Mouse (Mus musculus): ENCODE results near the gene Vstm4.

Vstm4 gene

GRCm38 (mm10) chr14:32858941-32859510 is 2.5 kb downstream of the Vstm4 start:
- no peak for DNase-seq (ENCODE audit: low read depth, low spot score)

DNA sequence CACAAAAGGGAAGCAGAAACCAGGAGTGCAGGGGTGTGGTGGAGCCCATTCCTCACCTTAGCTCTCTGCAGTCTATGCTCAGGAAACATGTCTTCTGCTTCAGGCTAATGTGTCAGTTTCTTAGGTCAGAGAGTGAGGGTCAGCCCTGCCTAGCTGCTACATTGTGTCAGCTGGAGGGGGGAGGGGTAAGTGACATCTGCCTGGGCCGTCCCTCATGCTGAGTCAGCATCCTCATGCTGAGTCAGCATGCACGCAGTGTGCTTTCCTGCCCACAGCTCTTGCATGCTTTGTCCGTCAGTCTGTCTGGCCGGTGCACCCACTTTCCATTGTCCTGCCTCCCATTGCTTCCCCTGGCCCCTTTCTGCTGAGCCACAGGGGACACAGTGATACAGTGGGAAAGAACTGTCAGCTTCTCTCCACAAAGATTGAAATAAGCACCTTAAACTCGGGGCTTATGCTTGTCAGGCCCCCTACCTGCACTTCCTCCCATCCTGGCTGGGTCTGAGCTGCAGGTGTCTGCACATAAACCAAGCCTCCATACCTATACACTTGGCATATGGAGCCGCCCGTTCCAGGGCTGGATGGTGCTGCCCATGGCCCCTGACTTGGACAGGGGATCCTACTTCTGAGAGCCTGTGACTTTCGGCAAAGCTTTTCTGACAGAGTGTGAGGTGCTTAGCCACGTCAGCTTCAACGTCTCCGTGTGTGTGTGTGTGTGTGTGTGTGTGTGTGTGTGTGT is 3.4 kb downstream of the Vstm4 start:
- DNase-seq (ENCODE audit: low read depth, low spot score), result peak; percentile 10

DNA sequence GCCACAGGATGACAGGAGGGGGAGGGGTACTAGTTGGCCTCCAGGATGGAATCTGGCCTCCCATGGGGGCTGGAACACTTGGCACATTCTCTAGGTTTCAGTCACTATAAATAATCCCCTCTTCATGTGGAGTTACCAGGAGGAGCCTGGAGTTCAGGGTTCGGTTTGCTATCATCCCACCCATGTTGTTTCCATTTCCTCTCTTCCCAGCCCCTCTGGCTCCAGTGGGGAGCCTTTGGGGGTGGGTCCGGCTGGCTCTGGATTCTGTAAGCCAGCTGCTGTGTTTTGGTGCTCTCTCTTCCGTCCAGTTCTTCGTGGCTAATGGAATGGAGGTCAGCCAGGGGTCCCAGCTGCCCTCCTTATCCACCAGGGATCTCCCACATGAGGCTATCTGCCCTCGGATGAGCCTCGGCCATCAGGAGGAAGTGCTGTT is 4.6 kb downstream of the Vstm4 start:
- DNase-seq (ENCODE audit: low read depth, low spot score), result no peak

DNA sequence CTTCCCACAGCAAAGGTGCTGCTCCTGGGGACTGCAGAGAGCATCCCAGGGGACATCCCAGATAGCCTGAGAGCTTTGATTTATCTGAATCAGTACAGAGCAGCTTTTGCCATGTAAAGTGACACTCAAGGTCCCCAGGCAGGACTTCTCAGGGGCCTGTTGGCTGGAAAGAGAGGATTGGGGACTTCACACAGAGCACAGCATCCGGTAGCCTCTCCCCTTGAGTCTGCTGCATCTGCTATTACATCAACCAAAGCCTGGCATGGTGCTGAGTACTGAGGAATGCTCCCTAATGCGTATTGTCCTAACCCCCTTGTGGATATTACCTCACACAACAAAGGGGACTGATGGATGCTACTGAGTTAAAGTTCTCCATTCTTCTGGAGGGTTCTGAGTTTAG is 5.1 kb downstream of the Vstm4 start:
- DNase-seq (ENCODE audit: low read depth, low spot score), result no peak

- no peak for DNase-seq (ENCODE audit: low read depth, low spot score)
These were observed 8.8 kb downstream of the Vstm4 start for GRCm38 (mm10) chr14:32865331-32865730.

- no peak for DNase-seq (ENCODE audit: low read depth, low spot score)
These were observed 15.4 kb downstream of the Vstm4 start for GRCm38 (mm10) chr14:32871963-32872362.

- DNase-seq (ENCODE audit: low read depth, low spot score), result no peak
These were observed 21.0 kb downstream of the Vstm4 start for GRCm38 (mm10) chr14:32877549-32877948.

- no peak for DNase-seq (ENCODE audit: low read depth, low spot score)
These were observed 23.8 kb downstream of the Vstm4 start for GRCm38 (mm10) chr14:32880332-32880731.

DNA sequence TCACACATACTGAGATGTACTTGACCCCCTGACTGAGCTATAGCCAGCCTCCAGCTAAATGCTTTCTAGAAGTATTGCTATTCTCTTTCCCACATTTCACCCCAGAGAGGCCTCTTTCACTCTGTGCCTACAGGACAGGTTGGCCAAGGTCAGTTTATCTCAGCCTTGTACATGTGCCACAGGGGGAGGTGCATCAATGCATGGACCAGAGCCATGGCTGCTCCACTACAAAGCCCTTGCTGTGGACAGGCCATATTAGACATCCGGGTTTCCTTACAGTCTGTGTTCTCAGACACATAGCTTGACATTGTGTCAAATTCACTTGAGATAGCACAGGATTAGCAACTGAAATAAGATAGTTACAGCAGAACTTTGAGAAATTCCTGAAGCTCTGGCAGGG is 25.1 kb downstream of the Vstm4 start:
- DNase-seq (ENCODE audit: low read depth, low spot score), result no peak

DNA sequence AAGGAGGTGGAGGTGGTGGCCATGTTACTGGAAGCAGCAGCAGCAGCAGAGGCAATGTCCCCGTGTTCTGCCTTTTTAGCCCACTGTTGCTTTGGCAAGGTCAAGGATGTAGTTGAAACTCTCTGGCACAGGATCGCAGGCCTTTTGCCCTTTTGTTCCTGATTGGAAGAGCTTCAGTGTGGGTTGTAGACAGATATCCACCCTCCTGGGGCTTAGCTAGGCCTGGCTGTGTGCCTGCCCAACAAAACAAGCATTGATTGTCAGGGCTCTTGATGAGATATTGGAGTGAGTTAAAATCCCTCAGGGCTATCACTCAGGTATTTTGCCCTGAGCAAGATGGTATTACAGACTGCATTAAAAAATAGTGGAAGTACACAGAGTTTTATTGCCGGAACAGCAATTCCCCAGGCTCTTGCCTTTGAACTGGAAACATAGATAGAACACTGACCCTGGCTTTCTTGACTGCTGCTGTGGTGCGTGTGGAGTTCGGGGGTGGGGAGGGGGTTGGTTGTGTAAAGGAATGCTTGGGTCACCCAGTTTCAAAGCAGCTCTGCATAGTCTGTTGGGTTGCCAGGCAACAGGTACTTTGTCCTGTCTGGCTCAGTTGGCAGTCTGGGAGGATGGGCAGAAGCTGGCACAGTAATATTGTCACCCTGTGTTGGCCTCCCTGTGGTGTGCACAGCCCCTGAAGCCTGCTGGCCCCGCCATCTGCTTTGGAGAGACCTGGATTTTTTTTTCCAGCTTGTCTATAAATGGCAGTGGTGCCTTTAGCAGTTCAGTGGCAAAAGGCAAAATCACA is 32.5 kb downstream of the Vstm4 start:
- peak; percentile 80 for DNase-seq (ENCODE audit: low read depth, low spot score)

- DNase-seq (ENCODE audit: low read depth, low spot score), result peak; percentile 58
These were observed 37.8 kb downstream of the Vstm4 start for GRCm38 (mm10) chr14:32894341-32894853.

DNA sequence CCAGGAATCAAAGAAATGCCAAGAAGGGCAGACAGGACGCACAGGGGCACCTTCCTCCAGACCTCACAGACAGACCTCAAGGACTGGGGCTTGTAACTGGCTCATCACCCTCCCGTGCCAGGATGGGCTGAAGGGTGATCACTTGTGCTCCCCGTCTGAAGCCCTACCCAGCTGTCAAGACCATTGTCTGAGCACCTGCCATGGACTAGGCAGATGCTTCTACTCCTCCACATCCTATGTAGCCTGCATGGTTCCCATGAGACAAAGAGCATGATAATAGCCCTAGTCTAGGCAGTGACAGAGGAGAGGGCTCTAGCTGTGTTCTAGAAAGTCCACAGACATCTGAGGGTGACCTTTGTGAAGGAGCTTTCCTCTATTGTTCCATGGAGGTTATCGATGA is 38.3 kb downstream of the Vstm4 start:
- no peak for DNase-seq (ENCODE audit: low read depth, low spot score)

DNA sequence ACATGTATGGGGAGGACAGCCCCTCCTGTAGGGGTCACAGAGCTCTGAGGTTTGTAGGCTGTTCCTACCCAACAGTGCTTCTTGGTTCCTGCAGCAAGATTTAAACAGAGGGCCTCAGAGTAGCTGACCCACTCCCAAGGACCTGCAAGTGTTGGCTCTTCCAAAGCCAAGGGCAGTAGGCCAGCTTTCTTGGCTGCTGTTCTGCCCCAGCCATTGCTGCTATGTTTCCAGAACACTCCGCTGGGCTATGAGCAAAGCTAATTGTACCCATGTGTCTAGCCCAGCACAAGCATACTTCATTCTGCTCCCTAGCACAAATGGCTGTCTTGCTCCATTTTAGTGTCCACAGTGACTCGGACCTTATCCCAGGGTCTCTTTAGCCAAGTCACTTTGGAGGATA is 40.3 kb downstream of the Vstm4 start:
- peak; percentile 39 for DNase-seq (ENCODE audit: low read depth, low spot score)

GRCm38 (mm10) chr14:32903203-32903602 is 46.6 kb downstream of the Vstm4 start:
- DNase-seq (ENCODE audit: low read depth, low spot score), result no peak

GRCm38 (mm10) chr14:32906545-32906944 is 50.0 kb downstream of the Vstm4 start:
- peak; percentile 14 for DNase-seq (ENCODE audit: low read depth, low spot score)

DNA sequence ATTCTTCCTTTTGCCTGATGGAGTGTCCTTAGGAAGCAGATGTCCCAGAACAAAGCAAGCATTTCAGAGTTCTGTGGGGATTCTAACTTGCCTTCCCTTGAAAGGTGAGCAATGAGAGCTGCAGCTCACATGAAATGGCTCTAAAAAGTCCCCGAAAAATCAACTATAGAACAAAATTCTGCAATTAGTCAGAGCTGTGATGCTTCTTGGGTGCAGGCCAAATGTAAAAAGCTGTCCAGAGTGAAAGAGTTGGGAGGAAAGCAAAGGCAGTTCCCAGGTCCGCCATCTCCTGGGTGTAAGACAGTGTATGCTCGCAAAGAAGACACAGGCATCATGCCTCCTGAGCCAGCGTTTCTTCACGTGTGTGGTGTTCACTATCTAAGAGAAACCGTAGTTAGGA is 52.6 kb downstream of the Vstm4 start:
- peak; percentile 59 for DNase-seq (ENCODE audit: low read depth, low spot score)

DNA sequence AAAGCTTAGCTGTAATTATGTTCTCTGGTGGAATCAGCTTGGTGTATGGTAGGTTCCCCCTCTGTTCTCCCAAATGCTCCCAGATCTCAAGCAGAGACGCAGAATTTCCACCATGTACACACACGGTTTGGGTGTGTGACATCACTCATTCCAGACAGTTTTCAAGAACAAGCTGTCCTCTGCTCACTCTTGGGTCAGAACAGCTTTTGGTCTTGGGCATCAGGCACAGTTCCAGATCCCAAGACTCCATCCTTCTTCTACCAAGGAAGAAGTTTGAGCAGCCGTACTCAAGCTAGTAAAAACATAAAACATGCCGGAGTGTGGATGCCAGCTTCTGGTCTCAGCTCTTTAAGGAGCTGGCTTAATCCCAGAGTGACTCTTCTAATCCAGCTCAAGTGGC is 54.6 kb downstream of the Vstm4 start:
- DNase-seq (ENCODE audit: low read depth, low spot score), result no peak

- DNase-seq (ENCODE audit: low read depth, low spot score), result peak; percentile 17
These were observed 58.8 kb downstream of the Vstm4 start for GRCm38 (mm10) chr14:32915360-32915759.

GRCm38 (mm10) chr14:32917919-32918318 is 61.4 kb downstream of the Vstm4 start:
- no peak for DNase-seq (ENCODE audit: low read depth, low spot score)

- peak; percentile 56 for DNase-seq (ENCODE audit: low read depth, low spot score)
These were observed 67.3 kb downstream of the Vstm4 start for GRCm38 (mm10) chr14:32923871-32924270.

DNA sequence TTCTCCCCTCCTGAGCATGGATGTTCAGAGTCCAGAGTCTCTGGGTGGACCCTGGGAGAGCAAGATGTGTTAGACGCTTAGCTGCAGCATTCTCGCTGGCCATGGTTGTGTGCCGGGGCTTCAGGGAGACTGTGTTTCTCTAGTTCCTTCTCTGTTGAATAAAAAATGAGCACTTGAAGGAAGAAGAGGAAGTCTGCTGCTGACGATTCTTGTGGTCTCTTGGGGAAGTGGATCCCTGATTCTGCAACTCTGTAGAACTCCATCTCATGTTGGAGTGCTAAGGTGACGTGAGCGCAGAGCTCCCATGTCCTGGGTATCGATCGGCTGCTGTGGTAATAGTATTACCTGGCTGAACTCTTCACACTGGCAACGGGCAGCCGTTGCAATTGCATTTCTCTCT is 75.2 kb downstream of the Vstm4 start:
- DNase-seq (ENCODE audit: low read depth, low spot score), result no peak

DNA sequence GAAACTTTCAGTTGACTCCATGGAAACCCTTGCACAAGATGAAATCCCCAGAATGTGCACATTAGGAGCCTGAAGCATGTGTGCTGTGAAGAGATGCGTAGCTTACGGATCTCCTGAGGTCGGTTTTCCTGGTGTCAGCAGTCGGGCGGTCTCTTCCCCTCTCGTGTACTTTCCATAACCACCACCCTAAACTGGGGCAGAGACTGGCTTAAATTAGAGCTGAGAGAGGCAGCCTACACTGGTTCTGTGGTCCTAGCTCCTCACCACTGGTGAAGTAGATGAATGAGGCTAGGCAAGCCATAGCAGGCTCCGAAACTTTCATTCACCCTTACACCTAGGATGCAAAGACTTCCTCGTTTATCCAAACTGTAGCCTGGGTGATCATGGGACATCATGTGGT is 75.7 kb downstream of the Vstm4 start:
- no peak for DNase-seq (ENCODE audit: low read depth, low spot score)
